Mouse (Mus musculus) R1 (cell line): ENCODE results near the gene Hormad2.

Source experiments
- DNase-seq: peaks from one replicate; pipeline ENCODE4 v3.0.0-alpha.2; 2018; ENCODE audit warnings: low read depth, low spot score

Gene Hormad2

GRCm38 (mm10) chr11:4440978-4441377 lies at the start of gene Hormad2:
Gene Hormad2 (minus strand): TSS chr11:4441105.
- peak; percentile 96 for DNase-seq

DNA sequence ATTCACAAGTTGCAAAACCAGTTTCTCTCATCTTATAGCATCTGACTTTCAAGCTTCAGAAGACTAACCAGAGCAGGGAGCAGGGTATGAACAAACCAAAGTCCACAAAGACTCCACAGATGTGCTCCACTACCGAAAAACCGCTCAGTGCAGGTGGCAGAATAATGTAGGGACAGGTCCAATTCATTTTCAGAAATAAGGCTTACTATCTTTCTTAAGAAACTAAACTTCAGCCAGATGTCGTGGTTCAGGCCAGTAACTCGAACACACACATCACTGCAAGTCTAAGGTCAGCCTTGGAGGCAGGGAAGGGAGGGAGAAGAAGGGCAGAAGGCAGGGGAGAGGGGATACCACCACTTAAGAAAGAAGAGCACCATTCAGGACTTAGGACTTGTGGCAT lies 48.3 kb upstream of the Hormad2 start:
- no peak for DNase-seq

DNA sequence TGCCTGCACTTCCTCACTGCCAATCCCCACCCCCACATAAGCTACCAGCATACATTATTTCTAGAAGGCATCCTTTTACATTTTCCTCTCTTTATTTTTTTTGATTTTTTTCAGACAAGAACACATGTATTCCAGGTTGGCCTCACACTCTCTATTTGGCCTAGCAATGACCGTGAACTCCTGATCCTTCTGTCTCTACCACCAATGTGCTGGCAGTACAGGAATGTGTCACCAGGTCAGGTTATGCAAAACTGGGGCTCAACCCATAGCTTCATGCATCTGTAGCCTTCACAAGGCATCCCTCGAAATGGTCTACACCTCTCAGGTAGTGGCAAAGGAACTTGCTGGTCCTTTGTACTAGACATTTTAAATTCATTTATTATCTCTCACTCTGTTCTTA lies 47.9 kb upstream of the Hormad2 start:
- no peak for DNase-seq

- DNase-seq = no peak
Observed at GRCm38 (mm10) chr11:4488367-4488766, 47.5 kb upstream of the Hormad2 start.

- DNase-seq = no peak
Observed at GRCm38 (mm10) chr11:4487401-4487965, 46.6 kb upstream of the Hormad2 start.

- no peak for DNase-seq
Observed at GRCm38 (mm10) chr11:4484541-4484940, 43.6 kb upstream of the Hormad2 start.

- DNase-seq = no peak
Observed at GRCm38 (mm10) chr11:4482641-4483040, 41.7 kb upstream of the Hormad2 start.

- no peak for DNase-seq
Observed at GRCm38 (mm10) chr11:4476184-4476697, 35.3 kb upstream of the Hormad2 start.

DNA sequence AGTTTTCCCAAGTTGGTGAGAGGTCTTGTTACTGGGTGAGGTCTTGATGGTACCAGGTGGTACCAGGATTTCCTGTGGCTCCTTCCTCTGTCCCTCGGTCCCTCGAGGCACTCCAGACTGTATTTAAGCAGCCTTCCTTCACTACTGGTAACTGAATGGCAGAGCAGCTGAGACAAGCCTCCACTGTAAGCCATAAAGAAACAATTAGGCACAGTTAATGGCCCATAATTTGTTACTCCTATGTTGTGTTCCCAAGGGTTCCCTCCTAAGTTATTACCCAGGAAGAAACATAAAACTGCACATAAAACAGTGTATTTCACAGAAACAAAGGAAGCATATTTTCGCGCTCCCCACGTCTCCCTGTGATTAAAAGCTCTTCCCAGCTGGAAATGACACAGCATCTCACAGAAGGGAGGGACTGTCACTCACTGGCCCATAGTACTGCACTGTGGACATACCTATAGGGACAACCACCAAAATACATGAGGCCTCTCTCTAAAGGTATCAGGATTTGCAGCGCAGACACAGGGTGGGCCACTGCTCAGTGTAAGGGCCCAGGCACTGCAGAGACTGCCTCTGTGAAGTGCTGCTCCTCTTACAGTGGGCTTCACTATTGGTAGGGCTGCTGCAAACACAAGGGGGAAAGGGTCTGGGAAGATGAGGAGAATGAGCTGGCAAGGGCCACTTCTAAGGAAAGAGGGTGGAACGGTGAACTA lies 31.7 kb upstream of the Hormad2 start:
- DNase-seq = no peak

- DNase-seq = no peak
Observed at GRCm38 (mm10) chr11:4471734-4472133, 30.8 kb upstream of the Hormad2 start.

GRCm38 (mm10) chr11:4471251-4471650 lies 30.3 kb upstream of the Hormad2 start:
- no peak for DNase-seq

DNA sequence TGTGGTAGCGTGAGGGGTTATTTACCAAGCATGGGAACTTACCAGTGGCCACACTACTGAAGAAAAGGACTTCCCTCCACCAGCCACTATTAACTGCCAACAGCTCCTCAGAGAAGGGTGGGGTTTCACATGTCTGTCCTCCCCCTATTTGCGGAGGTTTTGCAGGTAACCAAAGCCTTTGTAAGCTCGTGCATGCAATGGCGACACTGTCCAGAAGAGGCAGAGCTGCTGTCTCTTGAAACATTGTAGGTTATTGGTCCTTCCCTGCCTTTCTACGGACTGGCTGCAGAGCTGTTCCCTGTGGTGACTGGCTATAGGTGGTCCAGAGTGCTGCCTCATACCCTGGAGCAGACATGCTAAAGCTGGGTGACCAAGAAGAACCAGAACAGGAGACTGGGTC lies 28.2 kb upstream of the Hormad2 start:
- DNase-seq = peak; percentile 83

GRCm38 (mm10) chr11:4467436-4467835 lies 26.5 kb upstream of the Hormad2 start:
- DNase-seq = peak; percentile 77

- peak; percentile 92 for DNase-seq
Observed at GRCm38 (mm10) chr11:4466191-4466590, 25.3 kb upstream of the Hormad2 start.

GRCm38 (mm10) chr11:4464616-4465015 lies 23.7 kb upstream of the Hormad2 start:
- peak; percentile 74 for DNase-seq

- DNase-seq = peak; percentile 93
Observed at GRCm38 (mm10) chr11:4464186-4464585, 23.3 kb upstream of the Hormad2 start.

DNA sequence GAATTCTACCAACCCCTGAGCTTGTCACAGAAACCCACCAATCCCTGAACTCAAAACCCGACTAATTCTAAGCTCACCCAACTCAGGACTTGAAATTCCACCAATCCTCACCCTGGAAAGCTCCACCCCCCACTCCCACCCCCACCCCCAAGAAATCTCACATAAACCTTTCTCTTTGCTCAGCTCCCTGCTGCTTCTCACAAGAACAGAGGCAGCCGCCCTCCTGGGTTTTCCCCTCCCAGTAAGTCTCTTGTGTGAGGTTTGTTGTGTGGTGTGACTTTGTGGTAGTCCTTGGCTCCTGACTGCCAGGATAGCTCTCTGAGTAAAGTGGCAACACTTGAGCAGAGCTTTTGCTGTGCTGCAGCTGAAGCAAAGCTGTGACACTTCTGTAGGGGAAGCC lies 22.0 kb upstream of the Hormad2 start:
- peak; percentile 98 for DNase-seq

- DNase-seq = peak; percentile 94
Observed at GRCm38 (mm10) chr11:4461154-4461553, 20.2 kb upstream of the Hormad2 start.

GRCm38 (mm10) chr11:4460615-4461014 lies 19.7 kb upstream of the Hormad2 start:
- no peak for DNase-seq

GRCm38 (mm10) chr11:4454895-4455535 lies 14.1 kb upstream of the Hormad2 start:
- DNase-seq = no peak

DNA sequence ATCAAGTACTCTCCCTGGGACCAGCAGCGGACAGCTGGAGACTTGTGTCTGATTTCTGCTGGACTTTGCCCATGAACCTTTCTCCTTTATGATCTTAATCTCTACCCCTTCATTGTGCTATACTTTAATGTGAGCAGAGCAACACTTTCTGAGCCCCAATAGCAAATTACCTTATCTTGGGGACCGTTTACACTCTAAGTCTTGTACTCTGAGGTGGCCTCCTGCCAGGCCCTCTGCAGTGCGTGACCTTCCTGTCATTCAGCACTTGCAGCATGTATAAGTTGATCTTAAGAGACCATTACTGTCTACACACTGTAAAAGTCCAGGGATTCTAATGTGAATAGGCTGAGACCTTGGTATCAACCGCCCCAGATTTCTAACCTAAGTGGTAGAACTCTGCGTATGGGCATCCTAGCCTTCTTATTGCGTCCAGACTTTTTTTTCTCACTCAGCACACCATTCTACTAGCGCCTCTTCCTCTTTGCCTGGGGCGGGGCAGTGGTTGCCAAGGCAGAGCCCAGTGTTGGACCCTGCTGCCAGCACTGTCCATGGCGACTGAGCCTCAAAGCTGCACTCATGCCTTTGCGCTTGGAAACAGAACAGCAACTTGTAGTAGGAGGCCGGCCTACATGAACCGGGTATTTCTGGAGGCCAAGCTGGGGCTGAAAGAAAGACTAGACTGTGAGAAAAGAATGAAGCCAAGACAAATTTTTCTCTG lies 11.7 kb upstream of the Hormad2 start:
- DNase-seq = no peak

DNA sequence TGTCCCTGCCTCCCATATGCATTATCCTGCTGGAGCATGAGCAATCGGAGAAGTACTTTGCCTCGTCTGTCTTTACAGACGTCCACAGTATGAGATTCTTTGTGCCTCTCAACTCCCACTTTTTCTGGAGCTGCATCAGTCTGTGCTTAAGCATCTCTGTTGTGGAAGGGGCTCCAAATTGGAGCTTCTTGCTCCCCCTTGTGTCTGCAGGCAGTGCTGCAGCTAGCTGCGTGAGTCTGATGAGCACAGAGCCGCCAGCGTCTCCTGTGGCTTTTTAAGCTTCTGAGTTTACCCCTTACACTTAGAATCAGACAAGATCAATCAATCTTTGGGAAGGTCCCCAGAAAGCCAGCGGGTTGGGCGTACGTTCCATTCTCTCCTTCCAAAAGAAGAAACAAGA lies 10.2 kb upstream of the Hormad2 start:
- peak; percentile 83 for DNase-seq
